Mouse (Mus musculus): Measurements from ENCODE around the gene Lypd6b.

Gene Lypd6b

GRCm38 (mm10) chr2:49818126-49818525 is 30.6 kb downstream of the Lypd6b start:
- DNase-seq (ENCODE audit: low read depth, low spot score): no peak

GRCm38 (mm10) chr2:49822312-49822711 is 34.8 kb downstream of the Lypd6b start:
- DNase-seq (ENCODE audit: low read depth, low spot score): no peak

- no peak for DNase-seq (ENCODE audit: low read depth, low spot score)
Observed at GRCm38 (mm10) chr2:49825588-49825987, 38.1 kb downstream of the Lypd6b start.

GRCm38 (mm10) chr2:49827756-49828155 is 40.3 kb downstream of the Lypd6b start:
- DNase-seq (ENCODE audit: low read depth, low spot score): peak; percentile 41

- no peak for DNase-seq (ENCODE audit: low read depth, low spot score)
Observed at GRCm38 (mm10) chr2:49830369-49830768, 42.9 kb downstream of the Lypd6b start.

GRCm38 (mm10) chr2:49832277-49832803 is 44.9 kb downstream of the Lypd6b start:
- no peak for DNase-seq (ENCODE audit: low read depth, low spot score)

DNA sequence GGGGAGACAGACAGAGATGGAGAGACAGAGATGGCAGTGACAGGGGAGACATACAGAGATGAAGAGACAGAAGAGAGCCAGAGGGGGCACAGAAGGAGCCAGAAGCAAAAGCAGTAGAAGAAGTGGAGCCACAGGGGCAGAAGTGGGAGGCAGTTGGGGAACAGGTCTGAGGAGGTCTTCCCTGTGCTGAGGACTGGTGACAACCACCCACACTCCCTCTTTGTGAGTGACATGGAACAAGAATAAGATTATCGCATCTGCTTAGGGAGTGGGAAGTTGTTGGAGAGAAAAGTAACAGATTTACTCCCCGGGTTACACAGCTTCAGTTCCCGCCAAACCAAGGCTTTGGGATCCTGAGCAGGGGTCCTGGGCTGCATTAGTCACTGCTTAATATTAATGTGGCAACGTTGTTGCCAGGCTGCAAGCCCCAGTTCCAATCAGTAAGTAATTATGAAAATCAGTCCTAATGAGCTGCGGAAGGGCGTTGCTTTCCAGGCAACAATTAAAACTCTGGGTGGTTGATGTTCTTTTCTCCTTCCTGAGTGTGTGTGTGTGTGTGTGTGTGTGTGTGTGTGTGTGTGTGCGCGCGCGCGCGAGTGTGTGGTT is 50.1 kb downstream of the Lypd6b start:
- DNase-seq (ENCODE audit: low read depth, low spot score): no peak

- no peak for DNase-seq (ENCODE audit: low read depth, low spot score)
Observed at GRCm38 (mm10) chr2:49838611-49839010, 51.1 kb downstream of the Lypd6b start.

DNA sequence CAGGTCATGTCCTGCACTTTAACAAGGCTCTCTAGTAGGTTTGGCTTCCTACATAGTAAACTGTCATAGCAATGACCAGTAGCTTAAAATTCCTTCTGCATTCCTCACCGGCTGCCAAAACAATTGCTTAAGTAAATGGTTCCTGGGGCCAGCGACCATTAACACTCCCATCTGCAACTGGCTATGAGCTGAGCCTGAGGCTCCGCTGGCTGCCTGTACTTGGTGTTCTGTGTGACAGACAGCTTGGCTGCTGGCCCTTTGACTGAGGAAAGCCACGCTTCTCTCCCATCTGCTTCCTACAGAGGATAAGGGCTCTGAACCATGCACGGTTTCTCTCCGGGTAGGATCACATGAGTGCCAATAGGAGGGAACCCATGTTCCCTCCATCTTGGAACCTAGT is 53.1 kb downstream of the Lypd6b start:
- DNase-seq (ENCODE audit: low read depth, low spot score): peak; percentile 5

DNA sequence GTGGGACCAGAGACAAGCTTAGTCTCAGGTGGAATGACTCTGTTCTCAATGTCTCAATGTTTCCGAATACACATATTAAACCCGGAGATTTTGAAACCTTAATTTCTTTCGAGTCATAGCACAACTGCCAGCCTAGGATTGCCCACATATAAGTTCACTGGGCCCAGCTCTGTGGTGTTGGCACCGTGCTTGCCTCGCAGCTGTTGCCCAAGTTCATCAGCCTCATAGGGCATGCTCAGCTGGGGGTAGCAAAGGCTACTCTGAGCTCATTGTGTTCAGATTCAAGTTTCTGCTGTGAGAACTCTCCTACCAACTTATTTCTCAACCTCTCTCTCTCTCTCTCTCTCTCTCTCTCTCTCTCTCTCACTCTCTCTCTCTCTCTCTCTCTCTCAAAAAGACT is 53.6 kb downstream of the Lypd6b start:
- no peak for DNase-seq (ENCODE audit: low read depth, low spot score)

- DNase-seq (ENCODE audit: low read depth, low spot score): peak; percentile 13
Observed at GRCm38 (mm10) chr2:49845104-49845503, 57.6 kb downstream of the Lypd6b start.

DNA sequence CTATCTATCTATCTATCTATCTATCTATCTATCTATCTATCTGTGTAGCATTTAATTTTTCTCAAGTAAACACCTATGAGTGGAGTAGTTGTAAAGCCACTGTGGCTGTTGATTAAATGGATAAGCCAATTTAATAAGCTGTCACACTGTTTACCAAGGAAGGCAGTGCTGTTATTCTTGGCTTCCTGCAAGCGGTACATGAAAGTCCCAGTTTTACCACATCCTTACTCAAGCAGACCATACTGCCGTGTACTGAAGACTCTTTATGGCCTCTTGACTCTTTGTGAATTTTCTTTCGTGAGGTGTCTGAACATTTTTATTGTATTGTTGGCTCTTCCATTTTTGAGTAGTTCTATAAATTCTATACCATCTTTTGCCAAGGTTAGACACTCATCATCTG is 58.6 kb downstream of the Lypd6b start:
- no peak for DNase-seq (ENCODE audit: low read depth, low spot score)

DNA sequence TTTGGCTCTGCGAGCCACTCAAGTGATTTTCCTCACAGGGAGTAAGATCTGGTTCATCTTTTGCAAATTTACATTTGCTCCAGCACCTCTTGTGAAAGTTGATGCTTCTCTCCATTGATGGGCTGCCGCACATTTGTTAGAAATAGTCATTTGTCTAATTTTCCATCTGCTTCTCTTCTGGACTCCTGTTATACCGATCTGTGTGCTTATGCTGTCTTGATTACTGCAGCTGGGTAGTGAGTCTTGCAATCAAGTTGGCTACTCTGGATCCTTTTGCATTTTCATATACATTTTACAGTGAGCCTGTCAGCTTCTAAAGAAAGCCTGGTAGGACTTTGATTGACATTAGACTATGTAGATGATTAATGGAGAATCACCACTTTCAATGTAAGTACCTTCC is 59.4 kb downstream of the Lypd6b start:
- no peak for DNase-seq (ENCODE audit: low read depth, low spot score)

- no peak for DNase-seq (ENCODE audit: low read depth, low spot score)
Observed at GRCm38 (mm10) chr2:49847831-49848230, 60.3 kb downstream of the Lypd6b start.

DNA sequence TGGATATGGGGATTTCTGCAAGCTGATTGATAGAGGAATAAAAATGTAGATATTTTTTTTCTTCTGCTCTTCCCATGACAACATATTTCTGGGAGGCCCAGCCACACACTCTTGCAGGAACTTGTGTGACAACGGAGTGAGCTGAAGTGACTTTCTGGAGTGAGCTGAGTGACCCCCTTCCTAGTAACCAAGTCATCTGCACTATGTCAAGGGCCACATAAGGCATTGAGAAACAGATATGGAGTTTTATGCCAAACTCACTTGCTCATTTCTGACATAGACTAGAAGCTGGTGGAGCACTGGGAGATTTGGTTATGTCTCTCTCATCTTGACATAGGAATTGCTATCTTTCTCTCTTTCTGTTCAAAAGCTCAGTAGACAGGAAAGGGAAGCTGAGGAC is 62.3 kb downstream of the Lypd6b start:
- no peak for DNase-seq (ENCODE audit: low read depth, low spot score)

DNA sequence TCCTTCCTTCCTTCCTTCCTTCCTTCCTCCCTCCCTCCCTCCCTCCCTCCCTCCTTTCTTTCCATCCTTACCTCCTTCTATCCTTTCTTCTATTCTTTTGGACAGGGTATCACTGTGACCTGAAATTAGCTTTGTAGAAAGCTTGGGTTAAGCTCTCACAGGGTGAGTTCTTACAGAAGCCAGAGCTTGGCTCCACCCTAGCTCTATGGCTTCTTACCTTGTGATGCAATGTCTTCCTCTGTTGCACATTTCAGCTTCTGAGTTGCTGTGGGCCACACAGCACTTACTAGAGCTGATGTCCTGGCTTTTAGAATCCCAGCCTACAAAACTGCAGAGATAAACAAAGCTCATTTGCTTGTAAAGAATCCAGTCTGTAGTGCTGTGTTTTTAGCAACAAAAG is 64.5 kb downstream of the Lypd6b start:
- DNase-seq (ENCODE audit: low read depth, low spot score): no peak

- no peak for DNase-seq (ENCODE audit: low read depth, low spot score)
Observed at GRCm38 (mm10) chr2:49856161-49856564, 68.7 kb downstream of the Lypd6b start.

GRCm38 (mm10) chr2:49856584-49856983 is 69.1 kb downstream of the Lypd6b start:
- DNase-seq (ENCODE audit: low read depth, low spot score): no peak

- DNase-seq (ENCODE audit: low read depth, low spot score): no peak
Observed at GRCm38 (mm10) chr2:49860219-49860962, 72.9 kb downstream of the Lypd6b start.

- no peak for DNase-seq (ENCODE audit: low read depth, low spot score)
Observed at GRCm38 (mm10) chr2:49860969-49861592, 73.6 kb downstream of the Lypd6b start.

- no peak for DNase-seq (ENCODE audit: low read depth, low spot score)
Observed at GRCm38 (mm10) chr2:49861658-49862057, 74.2 kb downstream of the Lypd6b start.

- no peak for DNase-seq (ENCODE audit: low read depth, low spot score)
Observed at GRCm38 (mm10) chr2:49868116-49868858, 80.8 kb downstream of the Lypd6b start.
